Mouse (Mus musculus) cerebellum, postnatal 14 days (tissue): ENCODE results near the gene Ephx1.

ENCODE experiments used
- DNase-seq, 2 experiments: peaks; one replicate each; pipeline ENCODE4 v3.0.0; 2021; ENCODE audit warnings: mixed read lengths in 2 of 2

The Ephx1 gene

GRCm38 (mm10) chr1:180934467-180935419 lies 86.0 kb downstream of the Ephx1 start, which contains the start of gene Lefty1:
Gene Lefty1, plus strand, starts transcription at chr1:180935022.
- DNase-seq = no peak

GRCm38 (mm10) chr1:180933659-180934058 lies 87.0 kb downstream of the Ephx1 start:
- DNase-seq = no peak

GRCm38 (mm10) chr1:180931106-180931505 lies 89.6 kb downstream of the Ephx1 start:
- DNase-seq = no peak

- no peak for DNase-seq
Observed at GRCm38 (mm10) chr1:180929599-180929998, 91.1 kb downstream of the Ephx1 start.

- DNase-seq = no peak
Observed at GRCm38 (mm10) chr1:180926286-180926685, 94.4 kb downstream of the Ephx1 start.
